Mouse (Mus musculus) bone marrow macrophage, adult 2 months (primary cell): ENCODE measurements around the gene Tspyl1. TPM values are rescaled to one million over a fixed set of nuclear protein-coding genes. Genes with fewer than 3 reads are reported as not detected.

Experiments used
- H3K27ac ChIP-seq: 2 replicates; pipeline ENCODE4 v1.5.1; 2012; ENCODE audit warnings: low read depth, low read length; ENCODE audit not compliant: insufficient read depth
- H3K4me1 ChIP-seq: 2 replicates; pipeline ENCODE4 v1.6.1; 2012; ENCODE audit warnings: low read length; ENCODE audit not compliant: control insufficient read depth, insufficient read depth
- H3K4me3 ChIP-seq: 2 replicates; pipeline ENCODE4 v1.5.1; 2012; ENCODE audit warnings: mild to moderate bottlenecking, low read length, moderate library complexity; ENCODE audit not compliant: insufficient read depth
- CTCF ChIP-seq: IDR thresholded peaks from 2 replicates; pipeline ENCODE4 v1.5.1; 2012; ENCODE audit warnings: low read depth, mild to moderate bottlenecking, low read length, moderate library complexity
- POLR2A ChIP-seq: IDR thresholded peaks from 2 replicates; pipeline ENCODE4 v1.6.1; 2012; ENCODE audit warnings: mild to moderate bottlenecking, low read depth, low read length, borderline replicate concordance
- polyA plus RNA-seq: library from polyadenylated mRNA; stranded (reverse); fragments of >200 nt; gene quantifications from 2 replicates; pipeline ENCODE4 v1.2.4, GENCODE M21; 2012; ENCODE audit not compliant: missing spikeins, insufficient read depth, insufficient read length

Gene Tspyl1
- polyA plus RNA-seq, 1 experiment, result 74.4 TPM

DNA sequence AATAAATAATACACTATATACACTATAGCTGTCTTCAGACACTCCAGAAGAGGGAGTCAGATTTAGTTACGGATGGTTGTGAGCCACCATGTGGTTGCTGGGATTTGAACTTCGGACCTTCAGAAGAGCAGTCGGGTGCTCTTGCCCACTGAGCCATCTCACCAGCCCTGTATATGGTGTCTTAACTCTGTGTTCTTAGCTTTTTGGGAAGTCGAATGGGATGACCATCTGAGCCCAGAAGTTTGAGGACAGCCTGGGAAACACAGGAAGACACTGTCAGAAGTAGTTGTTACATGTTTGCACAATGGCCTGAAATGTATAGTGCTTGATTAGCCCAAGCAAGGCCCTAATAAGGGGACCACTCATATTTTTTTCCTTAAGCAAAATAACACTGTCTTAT is 16.9 kb upstream of the Tspyl1 start:
- H3K27ac ChIP-seq, result no peak overlapping the region
- peaks cover 4% of the 10 kb centered on the region; the same call in 1 of the 2 replicates for H3K4me1 ChIP-seq
- no peak overlapping the region for H3K4me3 ChIP-seq
- TF ChIP-seq POLR2A (no peak), CTCF (no peak)

DNA sequence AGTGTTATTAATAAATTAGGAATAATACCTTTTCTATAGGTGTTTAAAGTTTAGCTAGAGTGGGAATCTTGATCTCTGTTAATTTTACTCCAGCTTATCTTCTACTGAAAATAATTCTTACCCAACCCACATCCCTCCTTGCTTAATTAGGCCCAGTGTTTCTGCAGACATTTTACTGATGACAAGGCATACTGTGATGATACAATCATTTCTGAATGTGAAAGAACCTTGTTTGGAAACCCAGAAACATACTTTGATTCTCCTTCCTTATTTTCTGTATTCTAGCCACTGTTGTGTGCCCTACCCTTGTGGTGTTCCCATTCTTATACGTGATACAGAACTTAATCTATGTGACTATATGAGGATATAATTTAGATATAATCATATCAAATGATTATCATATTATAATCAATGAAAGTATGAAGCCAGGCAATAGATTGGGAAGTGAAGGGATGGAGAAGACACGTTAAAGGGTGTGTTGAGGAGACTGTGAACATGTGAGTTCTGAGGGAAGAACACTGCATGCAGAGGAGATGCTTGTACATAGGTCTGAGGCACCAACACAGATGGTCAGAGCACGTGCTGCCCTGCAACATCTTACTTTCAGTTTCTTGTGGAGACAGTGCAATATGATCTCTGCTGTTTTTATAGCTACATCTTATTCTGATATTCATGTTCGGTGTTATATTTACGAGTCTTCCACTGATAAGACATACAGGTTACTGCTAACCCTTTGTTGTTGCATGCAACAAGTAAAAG is 14.5 kb upstream of the Tspyl1 start:
- no peak overlapping the region for H3K4me3 ChIP-seq
- H3K4me1 ChIP-seq, result peaks cover 10% of the 10 kb centered on the region
- TF ChIP-seq POLR2A (no peak), CTCF (no peak)
- no peak overlapping the region for H3K27ac ChIP-seq

DNA sequence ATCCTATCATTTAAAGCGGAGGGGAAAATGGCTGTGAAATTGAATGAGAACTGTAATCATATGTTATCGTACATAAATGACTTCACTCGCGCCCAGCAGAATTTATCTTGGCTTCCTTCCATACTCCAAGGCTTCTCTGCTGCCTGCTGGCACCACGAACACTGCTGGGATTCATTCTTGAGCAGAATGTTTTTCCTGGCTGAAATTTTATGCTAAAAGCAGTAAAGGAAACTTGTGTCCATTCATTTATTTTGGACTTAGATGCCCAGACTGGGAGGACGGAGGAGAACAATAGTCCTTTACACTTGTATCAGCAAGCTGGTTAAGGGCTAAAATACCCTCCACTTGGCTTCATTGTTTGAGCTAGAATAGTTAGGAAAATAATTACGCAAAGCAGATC is 10.3 kb upstream of the Tspyl1 start:
- Histone ChIP-seq H3K4me1 (peaks cover 13% of the 10 kb centered on the region), H3K27ac (peak overlapping the region; percentile 42), H3K4me3 (no peak overlapping the region)
- TF ChIP-seq POLR2A (no peak), CTCF (no peak)

DNA sequence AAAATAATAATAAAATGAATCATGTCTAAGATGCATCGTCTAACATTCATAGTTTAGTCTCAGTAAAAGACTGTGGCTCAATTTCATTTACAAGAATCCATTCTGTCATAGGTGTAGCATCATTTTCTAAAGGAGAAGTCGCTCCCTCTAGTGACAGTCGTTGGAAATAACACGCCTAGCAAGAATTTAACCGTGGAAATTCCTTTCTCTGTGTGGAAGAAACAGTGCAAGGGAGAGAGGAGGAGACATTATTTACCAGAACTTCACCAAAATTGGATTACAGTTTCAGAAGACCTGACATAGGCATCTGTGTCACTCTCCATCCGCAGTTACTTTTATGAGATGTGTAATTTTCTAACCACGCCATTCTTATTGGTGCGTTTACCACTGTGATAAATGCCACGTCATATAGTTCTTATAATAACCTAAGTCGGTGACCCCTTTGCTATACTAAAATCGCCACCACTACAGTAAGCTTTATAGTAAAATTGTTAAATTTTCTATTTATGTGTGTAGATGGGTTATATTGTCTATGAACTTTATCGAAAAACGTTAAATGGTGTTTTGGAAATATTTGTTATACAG is 1.3 kb upstream of the Tspyl1 start:
- Histone ChIP-seq H3K27ac (peak overlapping the region; percentile 21; the same call in 1 of the 2 replicates), H3K4me3 (peak overlapping the region; percentile 37), H3K4me1 (peaks cover 11% of the 10 kb centered on the region)
- TF ChIP-seq CTCF (no peak), POLR2A (no peak)

DNA sequence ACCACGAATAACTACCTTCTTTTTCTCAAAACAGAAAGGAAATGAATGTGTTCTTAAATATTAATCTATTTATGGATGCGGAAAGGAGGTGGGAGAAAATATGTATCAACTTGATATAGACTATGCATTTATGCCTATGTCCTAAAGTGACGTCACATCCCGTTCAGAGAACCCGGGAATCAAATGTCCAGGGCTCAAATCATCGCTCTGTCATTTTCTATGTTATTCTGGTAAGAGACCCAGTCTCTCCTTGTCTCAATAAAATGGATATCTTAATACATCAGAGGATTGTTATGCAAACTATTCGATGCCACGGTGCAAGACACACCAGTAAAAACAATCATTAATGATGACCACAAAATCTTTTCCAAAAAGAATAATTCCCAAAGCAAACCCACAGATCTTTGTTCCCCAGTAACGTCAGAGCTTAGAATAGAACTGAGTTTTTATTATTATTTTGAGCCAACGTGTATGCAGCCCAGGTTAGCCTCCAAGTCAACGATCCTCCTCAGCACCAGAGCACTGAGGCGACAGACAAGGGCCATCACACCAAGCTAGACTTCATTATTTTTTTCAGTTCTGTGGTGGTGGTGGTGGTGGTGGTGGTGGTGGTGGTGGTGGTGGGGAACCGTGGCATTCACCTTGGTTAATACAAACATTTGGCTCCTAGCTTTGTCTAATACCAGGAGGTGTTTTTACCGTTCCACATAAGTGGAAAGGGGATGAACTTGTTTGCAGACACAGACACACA is 604 bp upstream of the Tspyl1 start:
- peak overlapping the region; percentile 76 for H3K27ac ChIP-seq
- no peak for TF ChIP-seq POLR2A
- TF ChIP-seq CTCF, result no peak
- peak overlapping the region; percentile 91 for H3K4me3 ChIP-seq
- H3K4me1 ChIP-seq, result peaks cover 11% of the 10 kb centered on the region

DNA sequence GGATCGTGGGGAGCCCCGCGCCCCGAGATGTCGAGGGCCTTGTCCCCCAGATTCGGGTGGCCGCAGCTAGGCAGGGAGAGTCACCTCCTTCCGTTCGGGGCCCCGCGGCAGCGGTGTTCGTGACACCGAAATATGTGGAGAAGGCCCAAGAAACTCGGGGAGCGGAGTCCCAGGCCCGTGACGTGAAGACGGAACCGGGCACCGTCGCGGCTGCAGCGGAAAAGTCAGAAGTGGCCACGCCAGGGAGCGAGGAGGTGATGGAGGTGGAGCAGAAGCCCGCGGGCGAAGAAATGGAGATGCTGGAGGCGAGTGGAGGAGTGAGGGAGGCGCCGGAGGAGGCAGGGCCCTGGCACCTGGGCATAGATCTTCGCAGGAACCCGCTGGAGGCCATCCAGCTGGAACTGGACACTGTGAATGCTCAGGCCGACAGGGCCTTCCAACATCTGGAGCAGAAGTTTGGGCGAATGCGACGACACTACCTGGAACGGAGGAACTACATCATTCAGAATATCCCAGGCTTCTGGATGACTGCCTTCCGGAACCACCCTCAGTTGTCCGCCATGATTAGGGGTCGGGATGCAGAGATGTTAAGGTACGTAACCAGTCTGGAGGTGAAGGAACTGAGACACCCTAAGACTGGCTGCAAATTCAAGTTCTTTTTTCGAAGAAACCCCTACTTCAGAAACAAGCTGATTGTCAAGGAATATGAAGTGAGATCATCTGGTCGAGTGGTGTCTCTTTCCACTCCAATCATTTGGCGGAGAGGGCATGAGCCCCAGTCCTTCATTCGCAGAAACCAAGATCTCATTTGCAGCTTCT is 639 bp downstream of the Tspyl1 start:
- peak overlapping the region; percentile 54 for H3K27ac ChIP-seq
- H3K4me1 ChIP-seq, result peaks cover 14% of the 10 kb centered on the region
- TF ChIP-seq CTCF (no peak), POLR2A (no peak)
- H3K4me3 ChIP-seq, result peak overlapping the region; percentile 91

DNA sequence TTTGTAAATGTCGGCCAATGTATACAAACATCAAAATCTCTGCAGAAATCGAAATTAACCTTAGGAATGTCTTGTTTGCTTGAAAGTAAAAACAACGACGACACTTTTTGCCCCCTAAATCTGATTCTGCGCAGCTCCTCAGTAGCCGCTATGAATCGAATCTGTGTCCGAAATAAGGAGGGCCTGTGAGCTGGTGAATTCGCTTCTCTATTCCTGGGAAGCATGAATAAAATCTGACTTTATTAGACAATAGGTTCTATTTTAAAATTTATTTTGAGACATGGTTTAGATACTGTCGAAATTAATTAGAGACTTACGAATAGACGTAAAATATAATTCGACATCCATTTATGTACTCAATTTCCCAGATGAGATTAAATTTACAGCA is 14.9 kb downstream of the Tspyl1 start:
- peak overlapping the region; percentile 68 for H3K4me3 ChIP-seq
- TF ChIP-seq CTCF, result no peak
- no peak for TF ChIP-seq POLR2A
- H3K4me1 ChIP-seq, result peaks cover 17% of the 10 kb centered on the region
- no peak overlapping the region for H3K27ac ChIP-seq

DNA sequence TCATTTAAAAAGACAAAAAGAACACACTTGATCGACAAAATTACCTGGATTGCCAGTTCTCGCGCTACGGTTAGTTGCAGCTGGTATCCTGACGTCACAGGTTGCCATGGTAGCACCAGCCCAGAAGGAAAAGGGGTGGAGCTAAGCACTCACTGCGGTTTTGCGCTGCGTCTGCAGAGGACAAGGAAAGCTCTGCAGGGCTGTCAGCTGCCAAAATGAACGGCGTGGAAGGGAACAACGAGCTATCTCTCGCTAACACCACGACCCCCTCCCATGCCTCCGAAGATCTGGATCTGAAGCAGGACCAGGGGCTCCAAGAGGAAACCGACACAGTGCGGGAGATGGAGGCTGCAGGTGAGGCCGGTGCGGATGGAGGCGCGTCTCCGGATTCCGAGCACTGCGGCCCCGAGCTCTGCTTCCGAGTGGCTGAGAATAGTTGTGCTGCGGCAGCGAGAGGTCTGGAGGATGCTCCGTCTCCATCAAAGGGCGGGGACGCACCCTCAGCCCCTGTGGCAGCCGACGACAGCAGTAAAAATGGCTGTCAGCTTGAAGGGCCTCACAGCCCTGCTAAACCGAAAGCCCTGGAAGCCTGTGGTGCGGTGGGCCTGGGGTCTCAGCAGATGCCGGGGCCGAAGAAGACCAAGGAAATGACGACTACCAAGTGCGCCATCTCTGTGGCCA is 15.4 kb downstream of the Tspyl1 start, which contains the start of gene Tspyl4:
Tspyl4 (plus strand) TSS at position 144 of the 681 bp plus-strand sequence.
- peak within 1 kb of the TSS; percentile 68 for H3K4me3 ChIP-seq
- peaks cover 17% of the 10 kb centered on the region for H3K4me1 ChIP-seq
- H3K27ac ChIP-seq, result no peak within 1 kb of the TSS
- TF ChIP-seq POLR2A, result no peak
- no peak for TF ChIP-seq CTCF

DNA sequence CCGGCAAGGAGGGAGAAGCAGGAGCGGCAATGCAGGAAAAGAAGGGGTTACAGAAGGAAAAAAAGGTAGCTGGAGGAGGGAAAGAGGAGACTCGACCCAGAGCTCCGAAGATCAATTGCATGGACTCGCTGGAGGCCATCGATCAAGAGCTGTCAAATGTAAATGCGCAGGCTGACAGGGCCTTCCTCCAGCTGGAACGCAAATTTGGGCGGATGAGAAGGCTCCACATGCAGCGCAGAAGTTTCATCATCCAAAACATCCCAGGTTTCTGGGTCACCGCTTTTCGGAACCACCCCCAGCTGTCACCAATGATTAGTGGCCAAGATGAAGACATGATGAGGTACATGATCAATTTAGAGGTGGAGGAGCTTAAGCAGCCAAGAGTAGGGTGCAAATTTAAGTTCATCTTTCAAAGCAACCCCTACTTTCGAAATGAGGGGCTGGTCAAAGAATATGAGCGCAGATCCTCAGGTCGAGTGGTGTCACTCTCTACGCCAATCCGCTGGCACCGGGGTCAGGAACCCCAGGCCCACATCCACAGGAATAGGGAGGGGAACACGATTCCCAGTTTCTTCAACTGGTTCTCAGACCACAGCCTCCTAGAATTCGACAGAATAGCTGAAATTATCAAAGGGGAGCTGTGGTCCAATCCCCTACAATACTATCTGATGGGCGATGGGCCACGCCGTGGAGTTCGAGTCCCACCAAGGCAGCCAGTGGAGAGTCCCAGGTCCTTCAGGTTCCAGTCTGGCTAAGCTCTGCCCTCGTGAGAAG is 16.2 kb downstream of the Tspyl1 start:
- H3K4me3 ChIP-seq, result peak overlapping the region; percentile 68
- no peak for TF ChIP-seq CTCF
- no peak for TF ChIP-seq POLR2A
- H3K4me1 ChIP-seq, result peaks cover 17% of the 10 kb centered on the region
- no peak overlapping the region for H3K27ac ChIP-seq
